Mouse (Mus musculus): ENCODE results near the gene Olfr102. TPM values are rescaled to one million over a fixed set of nuclear protein-coding genes. Genes with fewer than 3 reads are reported as not detected.

Gene Olfr102
- not detected in 2 replicates for total RNA-seq (2021)
- long read RNA-seq = 0 reads

GRCm38 (mm10) chr17:37316954-37317353 is at the start of gene Olfr102:
Olfr102 (minus strand) TSS chr17:37317054.
- no peak for DNase-seq

GRCm38 (mm10) chr17:37359282-37359681 is 42.4 kb upstream of the Olfr102 start, which contains the start of gene Olfr104-ps:
Olfr104-ps (plus strand) TSS chr17:37359582.
- DNase-seq = no peak

GRCm38 (mm10) chr17:37339598-37339997 is 22.7 kb upstream of the Olfr102 start, which contains the start of gene Olfr103:
Olfr103 (minus strand) TSS chr17:37339698.
- DNase-seq = no peak

GRCm38 (mm10) chr17:37310146-37310699 is 6.6 kb downstream of the Olfr102 start:
- no peak for DNase-seq

- no peak for DNase-seq
Observed at GRCm38 (mm10) chr17:37308483-37308882, 8.4 kb downstream of the Olfr102 start.

GRCm38 (mm10) chr17:37304213-37304612 is 12.6 kb downstream of the Olfr102 start, which contains the start of gene Olfr101:
Olfr101 (minus strand) TSS chr17:37304313.
- DNase-seq = no peak

- no peak for DNase-seq
Observed at GRCm38 (mm10) chr17:37283360-37283759, 33.5 kb downstream of the Olfr102 start, which contains the start of gene Olfr99. Olfr99 (minus strand) TSS chr17:37283460.

GRCm38 (mm10) chr17:37280331-37280730 is 36.5 kb downstream of the Olfr102 start:
- no peak for DNase-seq

GRCm38 (mm10) chr17:37276573-37276972 is 40.3 kb downstream of the Olfr102 start:
- DNase-seq = no peak

GRCm38 (mm10) chr17:37275626-37276248 is 41.1 kb downstream of the Olfr102 start:
- no peak for DNase-seq

- DNase-seq = peak; percentile 47
Observed at GRCm38 (mm10) chr17:37270702-37271092, 46.2 kb downstream of the Olfr102 start.

- DNase-seq = peak; percentile 80
Observed at GRCm38 (mm10) chr17:37270058-37270701, 46.7 kb downstream of the Olfr102 start, which contains the start of gene H2-M3. H2-M3 (plus strand) TSS chr17:37270220.

GRCm38 (mm10) chr17:37263626-37264025 is 53.2 kb downstream of the Olfr102 start, which contains the start of gene Olfr98:
Olfr98 (minus strand) TSS chr17:37263749.
- no peak for DNase-seq

Other genes starting within 250 kb of the Olfr102 start
- not detected in 2 replicates for gene Olfr90, start 228.6 kb downstream of the Olfr102 start, total RNA-seq (2021)
- not detected in 2 replicates for gene Olfr91, start 218.8 kb downstream of the Olfr102 start, total RNA-seq (2021)
- gene Olfr92, start 197.0 kb downstream of the Olfr102 start, total RNA-seq (2021) = not detected in 2 replicates
- not detected in 2 replicates for gene Olfr93, start 155.6 kb downstream of the Olfr102 start, total RNA-seq (2021)
- not detected in 2 replicates for gene Ubd, start 123.2 kb downstream of the Olfr102 start, total RNA-seq (2021)
- not detected in 2 replicates for gene Olfr94, start 116.1 kb downstream of the Olfr102 start, total RNA-seq (2021)
- not detected in 2 replicates for gene Olfr95, start 103.9 kb downstream of the Olfr102 start, total RNA-seq (2021)
- gene Olfr96, start 96.9 kb downstream of the Olfr102 start, total RNA-seq (2021) = not detected in 2 replicates
- gene Olfr97, start 79.7 kb downstream of the Olfr102 start, total RNA-seq (2021) = not detected in 2 replicates
- not detected in 2 replicates for gene Olfr98, start 53.3 kb downstream of the Olfr102 start, total RNA-seq (2021)
- 2.6 and 5.4 TPM in 2 replicates for gene H2-M3, start 46.8 kb downstream of the Olfr102 start, total RNA-seq (2021)
- not detected in 2 replicates for gene Olfr99, start 33.6 kb downstream of the Olfr102 start, total RNA-seq (2021)
- not detected in 2 replicates for gene Olfr101, start 12.7 kb downstream of the Olfr102 start, total RNA-seq (2021)
- not detected in 2 replicates for gene Olfr103, start 22.6 kb upstream of the Olfr102 start, total RNA-seq (2021)
- gene Olfr104-ps, start 42.5 kb upstream of the Olfr102 start, total RNA-seq (2021) = not detected in 2 replicates
- gene Olfr105-ps, start 62.0 kb upstream of the Olfr102 start, total RNA-seq (2021) = not detected in 2 replicates
- gene Olfr106-ps, start 73.3 kb upstream of the Olfr102 start, total RNA-seq (2021) = not detected in 2 replicates
- gene Olfr107, start 82.2 kb upstream of the Olfr102 start, total RNA-seq (2021) = not detected in 2 replicates
- not detected in 2 replicates for gene Olfr108, start 128.4 kb upstream of the Olfr102 start, total RNA-seq (2021)
- gene Olfr109, start 141.9 kb upstream of the Olfr102 start, total RNA-seq (2021) = not detected in 2 replicates
- not detected in 2 replicates for gene H2-M2, start 166.5 kb upstream of the Olfr102 start, total RNA-seq (2021)
- not detected in 2 replicates for gene Olfr110, start 175.4 kb upstream of the Olfr102 start, total RNA-seq (2021)
- 0.39 TPM in 1 of 2 replicates, not detected in the other for gene Olfr111, start 191.0 kb upstream of the Olfr102 start, total RNA-seq (2021)

Measured in adrenal gland, postnatal 25 days (tissue).